Mouse (Mus musculus): ENCODE measurements around the gene Cotl1. TPM values are rescaled to one million over a fixed set of nuclear protein-coding genes. Genes with fewer than 3 reads are reported as not detected.
A peak's percentile ranks its signal among the peaks of the same experiment; 100 is the strongest.

Cotl1 gene
- polyA plus RNA-seq, 1 experiment from 2014 or later: 51.4 TPM

DNA sequence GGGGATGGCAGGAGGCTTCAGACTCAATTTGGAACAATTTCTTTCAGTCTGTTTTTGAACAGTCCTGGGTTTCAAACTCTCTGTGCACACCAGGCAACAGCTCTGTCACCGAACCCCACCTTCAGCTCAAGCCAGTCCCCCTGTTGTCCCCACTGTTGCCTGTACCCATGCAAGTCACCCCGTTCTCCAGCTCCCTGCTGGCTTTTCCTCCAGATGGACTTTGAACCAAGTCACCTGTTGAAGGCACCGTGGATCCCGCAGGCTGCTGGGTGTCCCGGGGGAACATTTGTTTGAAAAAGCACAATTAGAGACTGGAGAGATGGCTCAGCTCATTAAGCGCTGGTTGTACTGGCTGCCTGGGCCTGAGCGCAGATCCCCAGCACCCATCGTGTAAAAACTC is 35.1 kb downstream of the Cotl1 start:
- Histone ChIP-seq H3K4me3 (no peak overlapping the region), H3K9ac (no peak overlapping the region), H3K27ac (replicated peaks) (no peak overlapping the region), H3K36me3 (peaks cover 11% of the 10 kb centered on the region; the same call in 1 of the 2 replicates), H3K4me2 (no peak overlapping the region), H3K4me1 (peaks cover 9% of the 10 kb centered on the region), H3K9me3 (no peaks in the 10 kb centered on the region), H3K27me3 (replicated peaks) (peaks cover 6% of the 10 kb centered on the region; the same call in 1 of the 2 replicates)
- whole genome bisulfite sequencing: 80% methylated on average over 8 of the region's 8 CpGs
- no peak for ATAC-seq (ENCODE audit: extremely low read depth, insufficient number of reproducible peaks, low FRiP score, low TSS enrichment)

DNA sequence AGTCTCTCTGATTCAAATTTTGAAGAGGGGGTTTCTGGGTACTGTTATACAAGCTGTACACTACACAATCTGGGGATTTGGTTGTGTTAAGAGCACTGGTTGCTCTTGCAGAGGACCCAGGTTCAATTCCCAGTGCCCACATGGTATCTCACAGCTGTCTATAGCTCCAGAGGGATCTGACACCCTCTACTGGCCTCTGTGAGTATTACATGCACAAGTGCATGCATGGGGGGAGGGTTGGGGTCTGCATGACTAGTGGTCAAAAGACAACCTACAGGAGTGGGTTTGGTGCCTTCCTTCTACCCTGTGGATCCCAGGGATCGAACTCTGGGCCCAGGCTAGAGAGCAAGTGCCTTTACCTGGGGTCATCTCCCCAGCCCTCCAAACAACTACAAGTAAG is 37.8 kb downstream of the Cotl1 start:
- no peak for ATAC-seq (ENCODE audit: extremely low read depth, insufficient number of reproducible peaks, low FRiP score, low TSS enrichment)
- Histone ChIP-seq H3K9me3 (no peaks in the 10 kb centered on the region), H3K36me3 (no peaks in the 10 kb centered on the region), H3K27ac (replicated peaks) (no peak overlapping the region), H3K4me3 (no peak overlapping the region), H3K27me3 (replicated peaks) (peaks cover 6% of the 10 kb centered on the region; the same call in 1 of the 2 replicates), H3K9ac (no peak overlapping the region), H3K4me1 (peaks cover 21% of the 10 kb centered on the region), H3K4me2 (no peak overlapping the region)
- 87% methylated on average over 1 of the region's 1 CpGs for WGBS

GRCm38 (mm10) chr8:119801168-119801567 is 39.2 kb downstream of the Cotl1 start:
- ATAC-seq (ENCODE audit: extremely low read depth, insufficient number of reproducible peaks, low FRiP score, low TSS enrichment): no peak
- Histone ChIP-seq H3K9ac (no peak overlapping the region), H3K4me1 (peaks cover 12% of the 10 kb centered on the region), H3K27me3 (replicated peaks) (peaks cover 6% of the 10 kb centered on the region; the same call in 1 of the 2 replicates), H3K27ac (replicated peaks) (no peak overlapping the region), H3K9me3 (no peaks in the 10 kb centered on the region), H3K4me3 (no peak overlapping the region), H3K4me2 (no peak overlapping the region), H3K36me3 (no peaks in the 10 kb centered on the region)
- WGBS: 17% methylated on average over 4 of the region's 4 CpGs

- Histone ChIP-seq H3K4me1 (peaks cover 12% of the 10 kb centered on the region), H3K27me3 (replicated peaks) (no peaks in the 10 kb centered on the region; the same call in 1 of the 2 replicates), H3K27ac (replicated peaks) (no peak overlapping the region), H3K4me2 (peak overlapping the region; percentile 60), H3K9me3 (no peaks in the 10 kb centered on the region), H3K36me3 (no peaks in the 10 kb centered on the region), H3K9ac (peak overlapping the region; percentile 41; the same call in 1 of the 2 replicates), H3K4me3 (no peak overlapping the region)
- ATAC-seq (ENCODE audit: extremely low read depth, insufficient number of reproducible peaks, low FRiP score, low TSS enrichment): no peak
- whole genome bisulfite sequencing: 66% methylated on average over 2 of the region's 2 CpGs
These were observed 41.4 kb downstream of the Cotl1 start for GRCm38 (mm10) chr8:119798965-119799264.

GRCm38 (mm10) chr8:119798170-119798964 is 42.0 kb downstream of the Cotl1 start:
- Histone ChIP-seq H3K4me2 (peak overlapping the region; percentile 60), H3K36me3 (no peaks in the 10 kb centered on the region), H3K27me3 (replicated peaks) (no peaks in the 10 kb centered on the region; the same call in 1 of the 2 replicates), H3K9me3 (no peaks in the 10 kb centered on the region), H3K9ac (peak overlapping the region; percentile 41), H3K27ac (replicated peaks) (no peak overlapping the region), H3K4me1 (peaks cover 12% of the 10 kb centered on the region), H3K4me3 (peak overlapping the region; percentile 23; the same call in 1 of the 2 replicates)
- ATAC-seq (ENCODE audit: extremely low read depth, insufficient number of reproducible peaks, low FRiP score, low TSS enrichment): no peak
- 7% methylated on average over 15 of the region's 15 CpGs for WGBS

DNA sequence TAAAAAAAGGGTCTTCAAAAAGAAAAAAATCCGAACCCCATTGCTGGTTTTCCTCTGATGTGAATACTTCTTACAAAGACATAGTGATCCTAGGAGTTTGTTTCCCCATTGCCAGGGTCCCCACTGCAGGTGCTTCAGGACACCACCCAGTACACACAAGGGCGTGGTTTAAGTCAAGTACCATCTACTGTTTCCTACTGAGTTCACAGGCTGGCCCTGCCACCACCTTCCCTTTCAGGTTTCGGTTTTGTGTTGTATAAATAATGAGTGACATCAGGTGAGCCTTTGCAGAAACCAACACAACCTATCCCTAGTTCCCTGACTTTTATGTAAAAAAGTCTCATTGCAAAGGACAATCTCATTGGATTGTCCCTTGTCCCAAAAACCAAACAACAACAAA is 44.7 kb downstream of the Cotl1 start:
- no peak for ATAC-seq (ENCODE audit: extremely low read depth, insufficient number of reproducible peaks, low FRiP score, low TSS enrichment)
- Histone ChIP-seq H3K27ac (replicated peaks) (no peak overlapping the region), H3K4me1 (peaks cover 29% of the 10 kb centered on the region), H3K9ac (no peak overlapping the region), H3K9me3 (no peaks in the 10 kb centered on the region), H3K27me3 (replicated peaks) (no peaks in the 10 kb centered on the region; the same call in 1 of the 2 replicates), H3K36me3 (no peaks in the 10 kb centered on the region), H3K4me2 (no peak overlapping the region), H3K4me3 (no peak overlapping the region)
- whole genome bisulfite sequencing: 77% methylated on average over 3 of the region's 3 CpGs

- Histone ChIP-seq H3K36me3 (no peaks in the 10 kb centered on the region), H3K9ac (no peak overlapping the region), H3K4me1 (peaks cover 29% of the 10 kb centered on the region), H3K9me3 (no peaks in the 10 kb centered on the region), H3K4me2 (no peak overlapping the region), H3K27ac (replicated peaks) (no peak overlapping the region), H3K27me3 (replicated peaks) (no peaks in the 10 kb centered on the region; the same call in 1 of the 2 replicates), H3K4me3 (no peak overlapping the region)
- ATAC-seq (ENCODE audit: extremely low read depth, insufficient number of reproducible peaks, low FRiP score, low TSS enrichment): no peak
- 39% methylated on average over 7 of the region's 7 CpGs for WGBS
These were observed 45.7 kb downstream of the Cotl1 start for GRCm38 (mm10) chr8:119794689-119795088.

DNA sequence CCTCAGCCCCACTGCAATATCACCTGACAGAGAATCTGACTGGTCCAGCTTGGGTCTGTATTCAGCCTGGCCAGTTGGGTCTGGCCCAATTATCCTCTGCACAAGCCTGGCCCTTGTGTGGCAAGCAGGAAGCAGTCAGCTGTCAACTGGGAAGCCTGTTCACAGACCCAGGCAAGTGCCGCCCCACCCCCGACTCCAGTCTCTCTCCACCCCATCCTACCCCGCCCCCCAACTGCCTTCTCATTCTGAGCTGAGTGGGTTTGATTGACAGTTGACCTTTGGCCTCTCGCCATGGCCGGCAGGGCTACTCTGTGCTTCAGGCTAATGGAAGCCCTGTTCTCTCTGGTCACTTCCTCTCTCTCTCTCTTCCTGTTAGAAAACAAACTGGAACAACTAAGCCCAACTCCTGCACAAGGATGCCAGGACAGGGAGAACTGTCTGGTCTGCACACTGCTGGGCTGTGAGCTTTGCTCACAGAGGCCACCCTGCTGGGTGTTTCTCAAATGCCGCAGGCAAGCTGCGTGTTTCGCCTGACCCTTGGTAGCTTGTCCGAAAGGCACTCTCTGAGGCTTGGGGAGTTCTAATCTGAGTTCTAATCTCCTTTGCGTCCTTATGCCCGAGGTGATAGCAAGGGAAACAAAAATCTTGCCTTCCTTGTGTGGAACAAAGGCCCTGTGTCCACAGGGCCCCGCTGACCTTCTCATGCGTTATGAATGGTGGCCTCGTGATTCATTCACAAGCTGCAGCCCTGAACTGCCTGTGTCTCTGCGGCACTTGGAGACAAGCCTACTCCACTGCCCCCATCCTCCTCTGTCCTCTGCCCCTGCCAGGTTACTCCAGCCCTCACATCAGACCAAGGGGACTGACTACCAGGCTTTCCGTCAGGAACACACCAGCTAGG is 48.3 kb downstream of the Cotl1 start:
- H3K36me3 ChIP-seq: no peaks in the 10 kb centered on the region
- 0 out of 2 replicates have a peak, but pooled peaks have one; percentile 8 for ATAC-seq (ENCODE audit: extremely low read depth, insufficient number of reproducible peaks, low FRiP score, low TSS enrichment)
- no peak overlapping the region for H3K4me3 ChIP-seq
- peak overlapping the region; percentile 36; the same call in 1 of the 2 replicates for H3K27ac ChIP-seq (replicated peaks)
- H3K4me2 ChIP-seq: no peak overlapping the region
- peaks cover 17% of the 10 kb centered on the region for H3K4me1 ChIP-seq
- H3K9me3 ChIP-seq: no peaks in the 10 kb centered on the region
- WGBS: 34% methylated on average over 16 of the region's 16 CpGs
- H3K9ac ChIP-seq: no peak overlapping the region
- H3K27me3 ChIP-seq (replicated peaks): peaks cover 7% of the 10 kb centered on the region; the same call in 1 of the 2 replicates

- Histone ChIP-seq H3K4me3 (no peak overlapping the region), H3K9ac (no peak overlapping the region), H3K4me1 (peaks cover 20% of the 10 kb centered on the region), H3K36me3 (no peaks in the 10 kb centered on the region), H3K27me3 (replicated peaks) (peaks cover 23% of the 10 kb centered on the region), H3K9me3 (no peaks in the 10 kb centered on the region), H3K4me2 (no peak overlapping the region), H3K27ac (replicated peaks) (no peak overlapping the region)
- WGBS: 85% methylated on average over 7 of the region's 7 CpGs
- ATAC-seq (ENCODE audit: extremely low read depth, insufficient number of reproducible peaks, low FRiP score, low TSS enrichment): no peak
These were observed 50.8 kb downstream of the Cotl1 start for GRCm38 (mm10) chr8:119789581-119789980.

DNA sequence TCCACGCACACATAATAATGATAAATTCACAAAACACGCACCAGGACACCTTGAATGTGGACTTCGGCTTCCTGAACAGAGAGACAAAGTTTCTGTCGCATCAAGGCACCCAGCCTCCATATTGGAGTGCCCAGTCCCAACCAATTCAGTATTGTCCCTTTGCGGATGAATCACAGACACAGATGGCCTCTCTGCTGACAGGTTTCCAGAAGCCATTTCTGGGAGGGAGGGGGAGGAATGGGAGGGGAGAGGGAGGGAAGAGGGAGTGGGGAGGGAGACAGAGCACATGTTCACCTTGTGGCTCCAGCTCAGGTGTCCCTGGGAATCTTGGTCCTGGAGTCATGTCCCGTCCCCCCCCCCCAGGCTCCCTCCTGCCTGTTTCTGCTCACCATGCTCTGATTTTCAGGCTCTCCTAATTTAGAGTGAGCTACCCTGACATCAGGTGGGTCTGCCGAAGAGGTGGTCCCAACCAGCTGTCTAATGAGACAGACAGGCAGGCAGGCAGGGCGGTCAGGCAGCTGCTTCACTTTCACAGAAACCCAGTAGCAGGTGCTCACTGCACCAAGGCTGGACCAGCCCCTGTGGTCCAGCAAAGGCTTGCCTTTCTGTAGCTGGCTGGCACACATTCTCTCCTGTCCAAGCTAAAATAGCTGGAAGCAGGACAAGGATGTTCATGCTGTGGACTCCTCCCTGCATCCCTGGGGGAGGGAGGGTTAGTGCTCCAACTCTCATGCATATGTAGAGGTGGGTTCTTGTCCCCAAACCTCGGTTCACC is 51.5 kb downstream of the Cotl1 start:
- Histone ChIP-seq H3K36me3 (no peaks in the 10 kb centered on the region), H3K4me2 (no peak overlapping the region), H3K9ac (no peak overlapping the region), H3K9me3 (no peaks in the 10 kb centered on the region), H3K4me3 (no peak overlapping the region), H3K27me3 (replicated peaks) (peaks cover 31% of the 10 kb centered on the region), H3K27ac (replicated peaks) (no peak overlapping the region), H3K4me1 (peaks cover 28% of the 10 kb centered on the region)
- no peak for ATAC-seq (ENCODE audit: extremely low read depth, insufficient number of reproducible peaks, low FRiP score, low TSS enrichment)
- 75% methylated on average over 9 of the region's 9 CpGs for WGBS

GRCm38 (mm10) chr8:119787341-119787740 is 53.0 kb downstream of the Cotl1 start:
- no peak for ATAC-seq (ENCODE audit: extremely low read depth, insufficient number of reproducible peaks, low FRiP score, low TSS enrichment)
- 41% methylated on average over 4 of the region's 4 CpGs for whole genome bisulfite sequencing
- H3K4me2 ChIP-seq: no peak overlapping the region
- no peaks in the 10 kb centered on the region for H3K9me3 ChIP-seq
- H3K4me3 ChIP-seq: no peak overlapping the region
- H3K36me3 ChIP-seq: no peaks in the 10 kb centered on the region
- H3K9ac ChIP-seq: no peak overlapping the region
- H3K27me3 ChIP-seq (replicated peaks): peaks cover 31% of the 10 kb centered on the region
- peaks cover 27% of the 10 kb centered on the region for H3K4me1 ChIP-seq
- H3K27ac ChIP-seq (replicated peaks): no peak overlapping the region

Data from heart, embryonic 13.5 days (tissue).